Mouse (Mus musculus) left cerebral cortex, postnatal 25 days (tissue): ENCODE measurements around the gene Mphosph9. TPM values are rescaled to one million over a fixed set of nuclear protein-coding genes. Genes with fewer than 3 reads are reported as not detected.
"Not testable (repeated sequence)": the region's sequence is repeated elsewhere in the genome, so short reads cannot be mapped to it uniquely, and the experiment has no call there.

Experiments used
- DNase-seq, 2 experiments: peaks; one replicate each; pipeline ENCODE4 v3.0.0; 2022; ENCODE audit warnings: low spot score in 2 of 2, mixed read lengths in 1 of 2
- intact Hi-C: fragments of 180-260 bp; cut with DNase I; formaldehyde crosslinking; loops from one replicate; pipeline ENCODE4 v1.15.1; 2025
- total RNA-seq, 2 experiments: library from RNA; stranded (reverse); gene quantifications; 2 replicates each; pipeline ENCODE4 v1.2.3; 2021

Gene Mphosph9
- total RNA-seq, 2 experiments from 2014 or later = 17.5 to 23.1 TPM

DNA sequence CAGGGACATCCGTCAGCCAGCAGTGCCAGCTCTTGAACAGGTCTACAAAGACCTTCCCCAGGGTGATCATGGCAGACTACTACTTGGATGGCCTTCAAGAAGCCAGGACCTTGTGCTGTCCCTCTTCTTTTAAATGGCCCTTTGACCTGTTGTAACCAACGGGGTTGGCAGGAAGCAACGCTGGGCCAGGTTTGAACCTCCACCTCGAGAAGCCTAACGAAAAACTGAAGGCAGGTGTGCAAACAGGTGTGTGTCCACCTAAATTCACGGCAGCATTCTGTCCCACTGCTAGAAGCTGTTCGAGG lies 106.1 kb downstream of the Mphosph9 start:
- DNase-seq = no peak
- intact Hi-C loops = loop anchor here (1.0 kb wide), 1 partner anchor 73 kb away; no protein-coding TSS in a partner anchor

DNA sequence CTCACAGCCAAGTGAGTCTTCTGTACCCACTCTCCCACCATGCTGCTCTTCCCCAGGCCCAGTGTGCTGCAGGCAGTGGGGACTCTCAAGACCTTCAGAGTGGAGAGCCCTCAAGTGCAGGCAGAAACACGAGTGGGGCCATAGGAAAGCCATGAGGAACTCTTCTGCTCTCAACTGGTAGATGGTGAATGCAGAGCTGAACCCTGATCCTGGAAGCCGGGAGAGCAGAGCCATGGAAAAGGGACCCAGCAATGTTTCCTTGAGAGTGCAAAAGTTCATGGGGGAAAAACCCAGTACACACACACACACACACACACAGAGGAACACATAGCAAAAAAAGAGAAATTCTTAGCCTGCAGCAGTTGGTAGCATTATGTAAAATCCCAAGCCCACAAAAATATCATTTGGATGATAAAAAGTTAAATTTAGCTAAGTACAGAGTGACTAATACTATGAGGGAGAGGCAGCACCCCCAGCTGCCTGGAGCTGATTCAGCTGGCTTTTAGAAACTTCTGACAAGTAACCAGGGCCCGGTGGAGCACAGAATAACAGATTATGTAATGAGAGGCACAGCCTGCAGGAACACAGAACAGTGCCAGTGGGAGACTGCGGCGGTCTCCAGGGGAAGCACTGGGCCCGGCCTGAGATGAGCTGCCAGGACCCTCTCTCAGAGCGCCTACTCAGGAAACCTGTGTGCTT lies 106.6 kb downstream of the Mphosph9 start:
- intact Hi-C loops = loop anchor here (1.0 kb wide), 1 partner anchor 73 kb away; no protein-coding TSS in a partner anchor
- DNase-seq = peak; percentile 86 to 98

DNA sequence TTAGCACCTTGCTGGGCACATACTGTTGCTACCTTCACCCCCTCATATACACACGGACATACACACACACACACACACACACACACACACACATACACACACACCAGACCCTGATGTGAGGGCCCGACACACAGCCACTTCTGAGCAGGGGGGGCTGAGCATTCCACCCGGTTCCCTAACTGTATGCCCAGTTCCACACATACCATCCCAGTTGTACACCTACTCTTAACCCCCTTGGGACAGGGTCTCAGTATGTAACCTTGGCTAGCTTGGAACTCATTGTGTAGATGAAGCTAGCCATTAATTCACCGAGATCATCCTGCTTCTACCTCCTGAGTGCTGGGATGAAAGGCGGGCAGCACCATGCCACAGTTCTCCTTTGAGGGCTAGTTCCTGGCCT lies 107.2 kb downstream of the Mphosph9 start:
- intact Hi-C loops = no loop called here
- no peak for DNase-seq

DNA sequence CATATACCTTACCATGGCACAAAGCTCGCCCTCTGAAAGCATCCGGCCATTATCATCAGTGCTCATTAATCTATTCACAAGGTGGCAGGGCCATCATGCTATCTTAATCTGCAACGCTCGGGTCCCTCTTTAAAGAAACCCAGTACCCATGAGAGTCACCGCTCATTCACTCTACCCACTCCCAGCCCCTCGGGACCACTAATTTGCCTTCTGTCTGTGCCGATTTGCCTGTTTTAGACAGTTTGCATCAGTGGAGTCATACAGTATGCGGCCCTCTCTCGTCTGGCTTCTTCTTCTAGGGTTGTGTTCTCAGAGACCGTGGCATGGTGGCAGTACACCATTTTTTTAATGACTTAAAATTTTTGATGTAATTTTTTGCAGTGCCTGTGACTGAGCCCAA lies 108.3 kb downstream of the Mphosph9 start:
- intact Hi-C loops = loop anchor here (2.0 kb wide), 2 partner anchors 33 to 47 kb away; no protein-coding TSS in a partner anchor

DNA sequence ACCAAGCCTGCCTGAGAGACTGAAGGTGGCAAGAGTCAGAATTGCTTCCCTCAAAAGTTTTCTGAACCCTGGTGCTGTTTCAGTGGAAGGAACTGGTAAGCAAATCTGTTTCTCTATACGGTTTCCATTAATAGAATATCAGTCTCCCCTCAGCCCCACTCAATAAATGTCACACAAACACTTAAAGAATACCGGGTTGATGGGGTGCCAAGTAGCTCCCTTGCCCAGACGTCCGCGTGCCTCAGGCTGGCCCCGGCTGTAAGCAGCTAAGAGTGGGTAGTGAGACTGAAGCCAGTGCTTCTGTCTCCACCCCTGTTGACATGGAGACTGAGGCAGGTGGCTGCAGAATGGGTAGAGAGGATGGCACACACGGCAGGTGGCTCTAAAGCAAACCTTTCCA lies 108.8 kb downstream of the Mphosph9 start:
- intact Hi-C loops = loop anchor here (1.0 to 2.0 kb wide), 3 partner anchors 32 to 46 kb away; no protein-coding TSS in a partner anchor
- no peak for DNase-seq

More for the DNA sequence above, 108.3 kb downstream of the Mphosph9 start:
- no peak for DNase-seq

DNA sequence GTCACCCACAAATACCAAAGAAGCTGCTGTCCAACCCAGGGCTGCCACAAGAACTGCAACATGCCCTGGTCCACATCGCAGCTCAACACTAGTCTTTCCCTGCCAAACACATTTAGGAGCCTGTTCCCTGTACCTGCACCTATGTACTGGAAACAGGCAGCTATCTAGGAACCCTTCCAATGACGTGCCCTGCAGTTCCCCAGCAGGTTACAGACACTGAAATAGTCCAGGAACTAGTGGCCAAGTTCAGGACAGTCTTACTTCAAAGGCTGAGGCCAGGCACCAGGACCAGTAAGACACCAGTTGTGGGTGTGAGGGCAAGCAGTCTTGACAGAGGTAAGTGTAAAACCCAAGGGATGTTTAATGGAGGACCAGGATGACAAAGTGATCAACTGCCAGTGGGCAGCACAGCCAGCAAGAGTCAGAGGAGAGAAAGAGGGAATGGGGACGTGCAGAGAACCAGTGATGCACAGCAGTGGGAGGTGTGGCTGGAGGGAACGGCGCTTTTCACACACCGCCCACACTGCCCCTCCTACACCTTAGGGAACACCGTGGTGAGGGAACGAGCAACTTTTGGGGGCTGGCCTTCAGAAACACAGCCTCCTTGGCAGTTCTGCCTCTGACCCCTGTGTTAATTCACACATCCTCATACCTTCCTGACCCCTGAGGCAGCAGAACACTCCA lies 110.1 kb downstream of the Mphosph9 start:
- peak; percentile 82 to 94 for DNase-seq
- intact Hi-C loops = loop anchor here (1.0 to 2.0 kb wide), 3 partner anchors 30 to 45 kb away; no protein-coding TSS in a partner anchor

DNA sequence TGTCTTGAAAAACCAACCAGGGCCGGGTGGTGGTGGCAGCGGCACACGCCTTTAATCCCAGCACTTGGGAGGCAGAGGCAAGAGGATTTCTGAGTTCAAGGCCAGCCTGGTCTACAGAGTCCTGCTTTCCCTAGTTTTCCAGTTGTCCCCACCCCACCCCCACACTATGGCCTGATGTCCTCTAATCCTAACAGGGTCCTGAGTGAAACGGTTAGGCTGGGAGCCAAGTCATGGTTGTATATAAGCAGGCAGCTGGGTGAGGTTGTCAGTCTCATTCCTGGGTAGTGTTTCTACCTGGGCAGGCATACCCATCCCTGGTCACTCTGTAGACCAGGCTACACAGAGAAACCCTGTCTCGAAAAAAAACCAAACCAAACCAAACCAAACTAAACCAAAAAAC lies 110.7 kb downstream of the Mphosph9 start:
- intact Hi-C loops, DNase-seq: not testable (repeated sequence)

DNA sequence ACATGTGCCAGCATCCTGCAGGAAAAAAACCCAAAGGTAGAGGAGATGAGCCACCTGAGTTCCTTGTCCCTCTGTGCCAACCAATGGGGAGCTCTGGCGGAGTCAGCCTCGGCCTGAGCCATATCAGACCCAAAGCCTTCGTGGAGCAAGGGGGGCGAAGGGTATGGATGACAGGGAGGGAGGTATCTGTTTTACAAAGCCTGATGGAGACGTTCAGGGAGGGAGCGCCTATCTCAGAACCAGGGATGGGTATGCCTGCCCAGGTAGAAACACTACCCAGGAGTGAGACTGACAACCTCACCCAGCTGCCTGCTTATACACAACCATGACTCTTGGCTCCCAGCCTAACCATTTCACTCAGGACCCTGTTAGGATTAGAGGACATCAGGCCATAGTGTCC lies 111.4 kb downstream of the Mphosph9 start:
- DNase-seq = no peak
- intact Hi-C loops = no loop called here

DNA sequence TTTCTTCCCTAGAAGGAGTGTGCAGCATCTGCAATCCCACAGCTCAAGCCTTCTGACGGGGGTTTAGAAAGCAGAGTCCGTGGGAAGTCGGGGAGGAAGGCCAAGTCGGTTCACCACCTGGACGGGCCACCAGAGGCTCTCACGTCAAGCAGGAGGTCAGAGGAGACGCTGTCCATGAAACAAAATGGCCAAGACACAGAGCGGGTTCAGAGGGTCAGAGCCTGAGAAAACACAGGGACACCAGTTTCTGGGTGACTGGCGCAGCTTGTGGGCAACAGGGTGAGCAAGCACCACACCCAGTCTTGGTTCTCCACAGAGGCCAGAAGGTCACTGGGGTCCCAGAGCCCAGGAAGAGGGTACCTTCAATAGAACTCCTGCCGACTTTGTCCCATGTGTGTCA lies 112.1 kb downstream of the Mphosph9 start:
- no peak for DNase-seq
- intact Hi-C loops = no loop called here

DNA sequence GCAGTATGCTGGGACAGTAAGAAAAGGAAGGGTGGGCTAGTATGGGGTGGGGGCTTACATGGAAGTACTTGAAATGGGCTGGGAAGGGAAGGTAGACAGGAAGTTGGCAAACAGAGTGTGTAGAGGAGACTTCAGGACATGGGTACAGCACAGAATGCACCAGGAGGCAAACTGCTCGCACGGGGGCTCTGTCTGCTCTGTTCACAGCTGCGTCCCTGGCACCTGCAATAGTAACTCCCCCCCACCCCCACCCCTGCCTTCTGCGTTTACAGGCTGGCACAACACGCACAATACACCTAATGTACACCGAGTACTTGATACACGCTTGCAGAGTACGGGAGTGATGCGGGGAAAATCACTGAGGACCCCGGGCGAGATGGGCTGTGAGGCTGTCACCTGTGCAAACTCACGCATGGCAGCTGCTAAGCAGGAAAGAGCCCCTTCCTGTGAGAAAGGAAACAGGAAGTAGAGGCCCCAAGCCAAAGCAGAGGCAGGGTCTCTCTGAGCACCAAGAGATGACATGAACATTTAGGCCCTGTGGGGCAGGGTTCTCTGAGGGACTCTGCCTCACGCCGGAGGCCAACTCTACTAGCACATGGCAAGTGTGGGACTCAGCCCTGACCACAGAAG lies 113.1 kb downstream of the Mphosph9 start:
- intact Hi-C loops = no loop called here
- no peak for DNase-seq

DNA sequence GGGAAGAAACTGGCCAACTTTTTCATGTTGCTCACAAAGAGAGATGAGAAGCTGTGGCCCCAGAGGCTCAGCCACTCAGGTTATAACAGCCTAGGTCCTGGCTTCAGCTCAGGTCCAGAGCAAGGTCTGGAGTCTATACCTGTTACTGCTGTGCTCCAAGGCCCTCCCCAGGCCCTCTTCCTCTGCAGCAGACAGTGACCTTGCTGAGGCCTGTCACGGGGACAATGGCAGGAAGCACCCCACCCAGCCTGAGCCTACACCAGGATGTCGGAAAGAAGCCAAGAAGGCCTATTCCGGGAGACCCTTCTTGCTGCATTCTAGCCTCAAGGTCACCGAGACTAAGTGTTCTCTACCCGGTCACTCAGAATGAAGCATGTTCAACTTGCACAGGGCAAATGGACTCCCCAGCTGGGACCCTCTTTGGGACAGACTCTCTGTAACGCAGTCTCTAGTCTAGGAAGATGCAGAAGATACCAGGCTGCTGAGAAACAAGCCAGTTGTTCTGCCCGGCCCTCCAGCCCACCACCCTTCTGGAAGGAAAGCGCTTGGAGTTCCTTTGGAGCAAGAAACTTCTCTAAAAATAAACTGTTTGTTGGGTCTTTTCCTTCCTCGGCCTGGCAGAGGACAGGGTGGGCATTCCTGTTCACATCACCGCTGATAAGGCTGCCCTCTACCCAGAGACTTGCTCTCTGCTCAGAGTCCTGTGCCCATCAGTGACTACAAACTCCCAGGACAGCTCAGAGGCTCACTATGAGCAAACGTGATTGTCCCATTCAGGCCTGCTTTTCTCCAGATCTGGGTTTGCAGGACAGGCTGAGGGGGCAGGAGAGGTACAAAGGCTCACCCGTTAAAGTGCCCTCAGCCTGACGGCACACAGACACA lies 113.9 kb downstream of the Mphosph9 start:
- intact Hi-C loops = no loop called here
- DNase-seq = no peak

DNA sequence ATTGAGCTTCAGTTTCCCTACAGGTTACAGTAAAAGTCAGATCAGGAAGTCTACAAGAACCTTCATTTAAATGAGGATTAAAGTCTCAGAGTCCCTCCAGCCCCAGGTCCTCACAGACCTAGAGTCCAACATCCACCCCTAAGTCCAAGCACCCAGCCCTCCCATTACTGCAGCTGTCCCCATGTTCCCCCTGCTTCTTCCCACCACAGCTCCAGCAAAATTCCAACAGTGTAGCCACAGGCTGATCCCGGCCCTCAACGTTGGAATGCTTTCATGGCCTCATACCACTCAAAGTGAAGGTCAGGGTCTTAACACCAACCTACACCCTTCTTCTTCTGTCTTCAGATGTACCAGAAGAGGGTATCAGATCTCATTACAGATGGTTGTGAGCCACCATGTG lies 116.1 kb downstream of the Mphosph9 start:
- intact Hi-C loops = no loop called here

DNA sequence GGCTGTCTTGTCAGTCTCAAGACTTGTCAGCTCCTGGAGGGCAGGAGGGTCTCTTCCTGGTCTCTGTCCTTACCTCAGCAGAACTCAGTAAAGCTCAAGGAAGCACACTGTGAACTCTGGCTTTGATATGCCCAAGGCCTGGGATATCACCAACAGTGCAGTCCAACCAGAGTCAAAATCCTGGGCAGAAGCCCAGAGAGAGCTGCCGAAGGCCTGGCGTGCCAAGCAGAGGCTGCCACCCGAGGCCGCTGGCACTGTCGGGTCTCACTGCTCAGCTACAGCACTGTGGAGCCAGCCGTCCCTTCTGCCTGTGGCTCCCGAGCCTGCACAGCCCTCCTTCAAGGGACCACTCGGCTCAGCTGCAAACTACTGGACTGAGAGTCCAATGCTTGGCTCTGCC lies 116.5 kb downstream of the Mphosph9 start:
- DNase-seq = no peak
- intact Hi-C loops = no loop called here

More for the DNA sequence above, 116.1 kb downstream of the Mphosph9 start:
- no peak for DNase-seq

DNA sequence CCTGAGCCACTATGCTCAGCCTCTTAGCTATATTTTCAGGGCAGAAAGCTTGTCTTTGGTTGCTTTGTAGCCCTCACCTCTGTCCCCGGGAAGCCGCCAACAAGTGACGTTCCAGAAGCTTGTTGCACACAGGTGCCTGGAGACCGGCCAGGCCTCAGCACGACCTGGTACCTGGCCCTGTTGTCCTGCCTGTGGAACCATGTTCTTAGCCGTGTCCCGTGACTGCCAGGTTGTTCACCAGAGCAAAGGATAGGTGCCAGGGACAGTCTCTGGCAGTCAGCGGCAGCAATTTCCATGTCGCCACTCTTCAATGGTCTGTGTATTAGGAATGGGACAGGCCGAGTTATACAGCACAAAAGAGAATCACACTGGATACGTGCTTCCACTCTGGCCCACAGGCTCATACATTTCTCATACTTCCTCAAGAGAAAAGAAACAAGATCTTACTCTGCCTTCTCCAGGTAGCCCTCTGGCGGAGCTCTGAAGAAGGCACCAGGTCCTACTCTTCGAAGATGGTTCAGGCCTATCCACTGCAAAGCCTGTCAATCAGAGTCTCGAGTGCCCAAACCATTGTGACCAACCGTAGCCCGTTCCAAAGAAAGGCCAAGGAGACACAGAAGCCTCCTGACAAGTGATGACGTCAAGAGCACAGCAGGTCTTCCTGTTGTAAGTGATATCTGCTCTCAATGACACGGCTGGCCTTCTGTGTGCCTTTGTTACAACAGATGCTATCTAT lies 117.3 kb downstream of the Mphosph9 start:
- intact Hi-C loops = no loop called here
- no peak for DNase-seq

DNA sequence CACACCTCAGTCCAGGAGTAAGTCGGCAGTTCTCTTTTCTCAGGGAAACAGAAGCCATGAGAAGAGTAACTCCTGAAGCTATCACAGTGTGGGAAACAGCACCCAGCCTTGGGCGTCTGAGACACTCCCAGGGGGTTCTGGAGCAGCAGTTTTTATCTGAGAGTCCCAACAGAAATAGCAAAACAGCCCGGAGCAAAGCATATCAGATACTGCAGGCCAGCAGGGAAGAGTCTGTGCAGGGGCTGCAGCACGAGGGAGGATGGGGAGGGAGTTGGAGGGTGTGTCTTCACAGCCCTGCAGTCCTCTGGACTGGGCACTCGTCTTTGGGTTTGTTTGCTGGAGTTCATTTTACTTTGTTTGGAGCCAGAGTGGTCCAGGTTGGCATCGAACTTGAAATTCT lies 117.9 kb downstream of the Mphosph9 start:
- intact Hi-C loops = no loop called here

DNA sequence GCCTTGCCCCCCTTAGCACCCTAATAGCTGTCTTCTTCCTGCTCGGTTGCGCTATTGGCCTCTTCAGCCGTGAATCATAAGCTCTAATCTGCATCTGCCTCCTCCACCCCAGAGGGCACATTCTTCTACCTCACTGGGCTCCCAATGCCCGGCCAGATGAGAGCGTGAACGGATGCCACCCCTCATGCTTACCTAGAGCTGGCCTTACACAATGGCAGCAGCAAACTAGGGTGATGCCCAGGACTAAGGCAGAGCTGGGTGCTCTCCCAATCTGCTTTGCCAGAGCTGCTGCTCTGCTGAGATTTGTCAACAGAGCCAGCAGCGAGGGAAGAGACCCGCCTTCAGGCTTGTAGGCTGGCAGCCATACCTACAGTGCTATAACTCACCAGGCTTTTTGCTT lies 119.7 kb downstream of the Mphosph9 start:
- intact Hi-C loops = no loop called here
- DNase-seq = peak in 1 of 2 experiments; percentile 66

More for the DNA sequence above, 117.9 kb downstream of the Mphosph9 start:
- DNase-seq = no peak

DNA sequence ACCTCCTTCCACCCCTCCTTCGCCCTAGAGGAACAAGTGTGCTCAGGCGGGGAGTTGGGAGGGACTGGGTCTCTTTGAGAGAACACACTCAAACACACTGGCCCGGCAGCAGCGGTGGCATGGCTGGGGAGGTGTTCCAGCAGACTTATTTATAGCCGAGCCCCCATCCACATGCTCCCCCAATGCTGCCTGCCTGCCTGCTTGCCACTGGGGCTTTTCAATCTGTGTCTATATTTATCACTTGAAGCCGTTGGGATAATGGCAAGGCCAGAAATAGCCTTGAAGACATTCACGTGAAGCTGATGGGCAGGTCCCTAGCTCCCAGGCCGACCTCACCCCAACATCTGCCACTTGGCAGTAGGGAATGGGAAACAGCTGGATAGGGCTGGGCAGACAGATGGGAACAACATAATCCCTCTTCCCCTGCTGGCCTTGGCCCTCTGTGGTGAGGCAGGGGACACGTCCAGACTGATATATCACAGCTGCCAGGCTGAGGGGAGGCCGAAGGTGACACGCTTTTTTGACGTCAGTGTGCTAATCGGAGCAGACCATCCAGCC lies 121.2 kb downstream of the Mphosph9 start:
- DNase-seq = peak in 1 of 2 experiments; percentile 59
- intact Hi-C loops = no loop called here

DNA sequence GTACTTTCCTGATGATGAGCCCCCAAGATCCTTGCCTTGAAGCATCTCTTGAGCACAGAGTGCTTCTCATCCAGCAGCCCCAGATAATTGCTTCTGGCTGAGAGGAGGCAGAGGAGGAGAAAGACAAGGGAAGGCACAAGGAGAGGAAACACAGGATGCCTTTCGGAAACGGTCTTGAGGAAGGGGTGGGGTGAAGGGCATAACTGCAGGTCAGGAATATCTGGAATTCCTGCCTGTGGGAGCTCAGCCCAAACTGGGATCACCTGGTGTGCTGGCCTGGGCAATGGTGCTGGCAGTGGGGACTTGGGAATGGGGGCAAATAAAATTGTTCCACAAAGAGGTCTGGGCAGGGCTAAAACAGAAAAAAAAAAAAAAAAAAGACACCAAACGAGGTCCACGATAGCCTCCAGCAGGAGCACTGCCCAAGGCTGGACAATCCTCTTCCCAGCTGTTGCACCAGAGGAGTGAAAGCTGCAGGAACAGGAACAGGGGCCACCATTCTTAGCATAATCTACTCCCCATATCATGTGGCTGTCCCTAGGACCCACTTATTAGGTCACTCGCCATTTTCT lies 121.9 kb downstream of the Mphosph9 start:
- intact Hi-C loops = no loop called here
- DNase-seq = no peak
